11 mouse cellular contexts compared by ENCODE assay signal in genomic region chr7:100990636-100991311, GRCm38 (mm10). TPM values are rescaled to one million over a fixed set of nuclear protein-coding genes. Genes with fewer than 3 reads are reported as not detected.
A peak's percentile ranks its signal among the peaks of the same experiment; 100 is the strongest.
DNase-seq lines count a peak whose midpoint lies in the region; ATAC-seq and TF ChIP-seq lines count a peak whose summit lies in the region.
"Had no signal": no experiment of that assay in that cellular context is flagged by ENCODE, and none has a peak within 500 bp of the region (broad histone marks: within the 10 kb centered on the region; RNA-seq: fewer than 3 reads in every experiment).

No protein-coding gene starts in this region.

- H3K4me1 ChIP-seq in heart, embryonic 16.5 days (ENCODE audit: control insufficient read depth, insufficient read depth, low read length), result peaks cover 17% of the 10 kb centered on the region
- H3K4me1 ChIP-seq in lung, postnatal 0 days (ENCODE audit: insufficient read depth, low read depth, low read length), result no peaks in the 10 kb centered on the region
- H3K4me1 ChIP-seq in intestine, embryonic 16.5 days (ENCODE audit: control insufficient read depth, insufficient read depth, low read length), result 0 out of 2 replicates have a peak, but pooled peaks cover 3% of the 10 kb centered on the region
- H3K4me1 ChIP-seq: hindbrain, embryonic 15.5 days had no signal

- H3K27ac ChIP-seq in gastrocnemius, adult 2 months, result peak overlapping the region; percentile 91
- H3K27ac ChIP-seq in heart, embryonic 16.5 days (ENCODE audit: low read length), result peak overlapping the region; percentile 66
- 0 out of 2 replicates have a peak overlapping the region, but pooled peaks have one; percentile 33 for H3K27ac ChIP-seq in lung, postnatal 0 days (ENCODE audit: low read length)
- H3K27ac ChIP-seq in intestine, embryonic 16.5 days (ENCODE audit: low read length), result no peak overlapping the region
- H3K27ac ChIP-seq: hindbrain, embryonic 15.5 days had no signal

- WGBS in heart, embryonic 16.5 days, result 46% methylated on average over 9 of the region's 9 CpGs
- WGBS in lung, postnatal 0 days, result 36% methylated on average over 9 of the region's 9 CpGs
- WGBS in intestine, embryonic 16.5 days, result 72% methylated on average over 9 of the region's 9 CpGs

- DNase-seq in gastrocnemius, adult 2 months, result peak; percentile 72
- DNase-seq in gastrocnemius, postnatal 10 days, result no peak
- DNase-seq in adrenal gland, postnatal 14 days, result peak; percentile 56
- peak; percentile 80 for DNase-seq in lung, postnatal 0 days (ENCODE audit: low spot score)
- no peak for DNase-seq in neural tube, embryonic 10.5 days (ENCODE audit: extremely low spot score, low spot score)
- DNase-seq: cerebellum, adult 9-10 months had no signal

- ATAC-seq in heart, embryonic 16.5 days (replicated peaks; ENCODE audit: extremely low read depth, insufficient read depth, low FRiP score), result peak; percentile 56
- peak; percentile 46 for ATAC-seq in lung, postnatal 0 days
- ATAC-seq in intestine, embryonic 16.5 days, result no peak
- no peak for ATAC-seq in inflammation-experienced regulatory T-cells, adult 6 months
- ATAC-seq: midbrain, embryonic 16.5 days had no signal

- no peaks in the 10 kb centered on the region for H3K9me3 ChIP-seq in heart, embryonic 16.5 days (replicated peaks; ENCODE audit: control insufficient read depth, low read length)
- H3K9me3 ChIP-seq in lung, postnatal 0 days (ENCODE audit: low read length), result no peaks in the 10 kb centered on the region
- no peaks in the 10 kb centered on the region for H3K9me3 ChIP-seq in intestine, embryonic 16.5 days (ENCODE audit: control insufficient read depth, low read length)
- H3K9me3 ChIP-seq: hindbrain, embryonic 15.5 days had no signal

- no peak overlapping the region for H3K4me2 ChIP-seq in heart, embryonic 16.5 days (ENCODE audit: low read depth, low read length)
- no peak overlapping the region for H3K4me2 ChIP-seq in lung, postnatal 0 days (replicated peaks; ENCODE audit: low read depth, low read length)
- H3K4me2 ChIP-seq in intestine, embryonic 16.5 days (ENCODE audit: low read depth, low read length), result no peak overlapping the region
- H3K4me2 ChIP-seq: hindbrain, embryonic 15.5 days had no signal

- no peak overlapping the region for H3K4me3 ChIP-seq in gastrocnemius, adult 2 months
- H3K4me3 ChIP-seq in heart, embryonic 16.5 days (ENCODE audit: low read length), result no peak overlapping the region
- H3K4me3 ChIP-seq in lung, postnatal 0 days (ENCODE audit: low read depth, low read length), result no peak overlapping the region
- H3K4me3 ChIP-seq in intestine, embryonic 16.5 days (ENCODE audit: low read length), result no peak overlapping the region
- H3K4me3 ChIP-seq: hindbrain, embryonic 15.5 days had no signal

- no peak for TF ChIP-seq CTCF in gastrocnemius, adult 2 months (IDR thresholded peaks at IDR 0.05)
- no peak for TF ChIP-seq CTCF in lung, postnatal 0 days (IDR thresholded peaks at IDR 0.05)

- H3K9ac ChIP-seq in heart, embryonic 16.5 days (ENCODE audit: low read length), result no peak overlapping the region
- H3K9ac ChIP-seq in lung, postnatal 0 days (replicated peaks; ENCODE audit: low read depth), result no peak overlapping the region
- no peak overlapping the region for H3K9ac ChIP-seq in intestine, embryonic 16.5 days (ENCODE audit: low read depth, low read length)
- H3K9ac ChIP-seq: hindbrain, embryonic 15.5 days had no signal

- H3K27me3 ChIP-seq in heart, embryonic 16.5 days (ENCODE audit: control insufficient read depth, insufficient read depth, low read length), result no peaks in the 10 kb centered on the region
- no peaks in the 10 kb centered on the region for H3K27me3 ChIP-seq in lung, postnatal 0 days (replicated peaks; ENCODE audit: insufficient read depth, low read length)
- no peaks in the 10 kb centered on the region for H3K27me3 ChIP-seq in intestine, embryonic 16.5 days (replicated peaks; ENCODE audit: control insufficient read depth, insufficient read depth, low read length)
- H3K27me3 ChIP-seq: hindbrain, embryonic 15.5 days had no signal

- intact Hi-C loops in gastrocnemius, adult 2 months (cut with DNase I), result no loop called here

- H3K36me3 ChIP-seq in heart, embryonic 16.5 days (ENCODE audit: control insufficient read depth, insufficient read depth), result no peaks in the 10 kb centered on the region
- H3K36me3 ChIP-seq in lung, postnatal 0 days (ENCODE audit: insufficient read depth, low read length), result no peaks in the 10 kb centered on the region
- H3K36me3 ChIP-seq in intestine, embryonic 16.5 days (ENCODE audit: control insufficient read depth, insufficient read depth, low read length), result no peaks in the 10 kb centered on the region
- H3K36me3 ChIP-seq: hindbrain, embryonic 15.5 days had no signal

- TF ChIP-seq EP300 in lung, postnatal 0 days (IDR thresholded peaks at IDR 0.05), result peak; percentile 59

RNA-seq across cellular contexts. Expression of gene P2ry6, which starts 16.3 kb away (rescaled TPM):
- total RNA-seq in gastrocnemius, adult 2 months (2021), result 1 to 10 TPM in 1 of 2 experiments, under 1 TPM in 1; 0.82 to 1.4 TPM
- 1 to 10 TPM; 2.3 to 4.0 TPM for total RNA-seq in gastrocnemius, postnatal 10 days (2021)
- total RNA-seq in adrenal gland, postnatal 14 days (2021), result 2.4 and 4.8 TPM in 2 replicates
- 5.1 and 5.8 TPM in 2 replicates for polyA plus RNA-seq in heart, embryonic 16.5 days (2015; fragmentation: Nextera tagmentation; extraction: Ambion mirVana)
- 9.9 and 11.2 TPM in 2 replicates for polyA plus RNA-seq in lung, postnatal 0 days (2015; fragmentation: Nextera tagmentation; extraction: Ambion mirVana)
- polyA plus RNA-seq in intestine, embryonic 16.5 days (2015; fragmentation: Nextera tagmentation; extraction: Ambion mirVana), result 9.0 and 9.8 TPM in 2 replicates
- under 1 TPM in 1 of 3 experiments, not detected in 2; 0.60 TPM for polyA plus RNA-seq in inflammation-experienced regulatory T-cells, adult 6 months (2017; shearing (Covaris generic))

RNA-seq across cellular contexts. Expression of gene P2ry2, which starts 21.9 kb away (rescaled TPM):
- 10 to 100 TPM; 29.5 to 41.7 TPM for total RNA-seq in gastrocnemius, adult 2 months (2021)
- total RNA-seq in gastrocnemius, postnatal 10 days (2021), result 10 to 100 TPM; 56.5 to 57.9 TPM
- 4.3 and 5.0 TPM in 2 replicates for total RNA-seq in adrenal gland, postnatal 14 days (2021)
- 3.6 and 4.3 TPM in 2 replicates for polyA plus RNA-seq in heart, embryonic 16.5 days (2015; fragmentation: Nextera tagmentation; extraction: Ambion mirVana)
- 11.5 and 11.6 TPM in 2 replicates for polyA plus RNA-seq in lung, postnatal 0 days (2015; fragmentation: Nextera tagmentation; extraction: Ambion mirVana)
- 3.1 and 3.3 TPM in 2 replicates for polyA plus RNA-seq in intestine, embryonic 16.5 days (2015; fragmentation: Nextera tagmentation; extraction: Ambion mirVana)
- polyA plus RNA-seq in inflammation-experienced regulatory T-cells, adult 6 months (2017; shearing (Covaris generic)), result not detected

RNA-seq across cellular contexts. Expression of gene Arhgef17, which starts 58.9 kb away (rescaled TPM):
- total RNA-seq in gastrocnemius, adult 2 months (2021), result 10 to 100 TPM; 20.9 to 33.3 TPM
- total RNA-seq in gastrocnemius, postnatal 10 days (2021), result 10 to 100 TPM; 29.6 to 35.5 TPM
- 43.9 and 47.2 TPM in 2 replicates for total RNA-seq in adrenal gland, postnatal 14 days (2021)
- 5.1 and 6.5 TPM in 2 replicates for polyA plus RNA-seq in heart, embryonic 16.5 days (2015; fragmentation: Nextera tagmentation; extraction: Ambion mirVana)
- 5.8 and 7.0 TPM in 2 replicates for polyA plus RNA-seq in lung, postnatal 0 days (2015; fragmentation: Nextera tagmentation; extraction: Ambion mirVana)
- 4.1 and 4.6 TPM in 2 replicates for polyA plus RNA-seq in intestine, embryonic 16.5 days (2015; fragmentation: Nextera tagmentation; extraction: Ambion mirVana)
- polyA plus RNA-seq in inflammation-experienced regulatory T-cells, adult 6 months (2017; shearing (Covaris generic)), result not detected

Comparison
In these comparisons a context has a peak if more than half of its experiments do, and no peak if none do; other contexts are left out.
1. DNase-seq: peak in gastrocnemius, adult 2 months (single experiment), adrenal gland, postnatal 14 days (single experiment) and lung, postnatal 0 days (single experiment); none in gastrocnemius, postnatal 10 days (single experiment) and neural tube, embryonic 10.5 days (single experiment).
2. ATAC-seq: peak in heart, embryonic 16.5 days (single experiment) and lung, postnatal 0 days (single experiment); none in intestine, embryonic 16.5 days (single experiment) and inflammation-experienced regulatory T-cells, adult 6 months (single experiment).